Mouse (Mus musculus): ENCODE measurements at regions not wholly inside any gene's neighbourhood (a gene's known extent, or its start where the extent isn't known, plus 50 kb on each side); places are given as distances from the start of the nearest gene placed in this dataset.

DNA sequence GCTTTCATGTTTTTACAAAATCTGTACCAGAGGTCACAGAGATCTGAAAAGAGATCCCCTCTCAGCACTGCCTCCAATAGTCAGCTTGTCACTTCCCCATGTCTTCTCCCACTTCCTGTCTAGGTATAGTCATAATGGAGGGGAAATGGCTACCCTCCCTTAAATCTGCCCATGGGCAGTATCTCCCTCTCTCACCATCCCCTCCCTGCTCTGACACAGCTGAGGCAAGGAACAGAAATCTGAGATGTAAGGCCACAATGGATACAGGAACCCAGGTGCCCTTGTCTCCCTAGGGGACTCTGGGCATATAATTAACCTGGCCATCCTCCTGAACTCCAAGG, 66.7 kb upstream of the Insig1 start:
- no peaks in the 10 kb centered on the region for H3K36me3 ChIP-seq (ENCODE audit: control insufficient read depth in 1 of 2, insufficient read depth in 2 of 2, low read length in 2 of 2)
- H3K27me3 ChIP-seq (ENCODE audit: control insufficient read depth in 1 of 2, insufficient read depth in 2 of 2, low read length in 2 of 2) = no peaks in the 10 kb centered on the region
- no peaks in the 10 kb centered on the region for H3K79me2 ChIP-seq (ENCODE audit: control insufficient read depth, insufficient read depth, low read length, poor library complexity)
- no peaks in the 10 kb centered on the region for H3K4me1 ChIP-seq (ENCODE audit: control insufficient read depth in 1 of 2, insufficient read depth in 2 of 2, low read length in 2 of 2)
- H3K9me3 ChIP-seq (replicated peaks; ENCODE audit: insufficient read depth, low read length) = no peaks in the 10 kb centered on the region
- H3K27ac ChIP-seq (ENCODE audit: control insufficient read depth, low read depth, low read length) = no peak overlapping the region
- TF ChIP-seq KAT2A (conservative IDR thresholded peaks at IDR 0.05; ENCODE audit: low read depth, low read length) (no peak), GATA1 (IDR thresholded peaks at IDR 0.05; ENCODE audit: low read depth, low read length) (no peak), NELFE (IDR thresholded peaks at IDR 0.05; ENCODE audit: low read depth, low read length) (no peak), CTCF (IDR thresholded peaks at IDR 0.05 in 2 of 3, conservative IDR thresholded peaks at IDR 0.05 in 1 of 3; ENCODE audit: control insufficient read depth in 1 of 3, insufficient read depth in 1 of 3, low read depth in 2 of 3, low read length in 3 of 3, poor library complexity in 1 of 3, severe bottlenecking in 1 of 3) (no peak), MAFK (IDR thresholded peaks at IDR 0.05; ENCODE audit: borderline replicate concordance, low read depth, low read length) (no peak), GABPA (IDR thresholded peaks at IDR 0.05; ENCODE audit: low read depth, low read length) (no peak), JUND (IDR thresholded peaks at IDR 0.05; ENCODE audit: low read depth, low read length) (no peak), RCOR1 (IDR thresholded peaks at IDR 0.05; ENCODE audit: low read depth, low read length) (no peak), SMC3 (IDR thresholded peaks at IDR 0.05; ENCODE audit: low read depth, low read length) (no peak), ZMIZ1 (IDR thresholded peaks at IDR 0.05; ENCODE audit: low read depth, low read length) (no peak), POLR2A (IDR thresholded peaks at IDR 0.05; ENCODE audit: control insufficient read depth in 1 of 2, insufficient read depth in 1 of 2, low read depth in 1 of 2, low read length in 2 of 2, poor library complexity in 1 of 2) (no peak), MYB (IDR thresholded peaks at IDR 0.05; ENCODE audit: low read depth, low read length) (no peak), ZNF384 (IDR thresholded peaks at IDR 0.05; ENCODE audit: low read depth, low read length) (no peak)
- DNase-seq (ENCODE audit: low read depth, low spot score) = no peak
- no peak overlapping the region for H3K9ac ChIP-seq (ENCODE audit: control insufficient read depth, low read depth, low read length, poor library complexity, severe bottlenecking)
- H3K4me3 ChIP-seq (ENCODE audit: control insufficient read depth in 1 of 2, insufficient read depth in 1 of 2, low read depth in 2 of 2, low read length in 2 of 2) = no peak overlapping the region

DNA sequence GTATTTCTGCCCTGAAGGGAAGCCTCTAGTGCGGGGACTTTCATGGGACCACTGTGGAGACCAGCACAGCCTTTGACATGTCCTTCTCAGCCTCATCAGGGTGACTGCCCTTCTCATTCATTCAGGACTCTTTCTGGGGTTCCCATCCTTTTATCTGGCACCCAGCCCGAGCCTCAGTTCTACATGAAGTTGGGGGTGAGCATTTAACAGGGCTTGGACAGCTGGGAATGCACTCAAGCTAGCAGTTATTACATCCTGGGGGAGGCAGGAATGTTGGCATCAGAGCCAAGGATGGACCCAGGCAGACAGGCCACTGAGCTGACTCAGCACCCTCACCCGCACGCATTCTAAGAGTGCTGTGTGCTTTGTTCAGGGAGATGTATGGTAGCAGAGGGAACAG, 61.8 kb upstream of the Insig1 start:
- no peaks in the 10 kb centered on the region for H3K4me1 ChIP-seq (ENCODE audit: control insufficient read depth in 1 of 2, insufficient read depth in 2 of 2, low read length in 2 of 2)

More for the DNA sequence above, 61.8 kb upstream of the Insig1 start:
- H3K79me2 ChIP-seq (ENCODE audit: control insufficient read depth, insufficient read depth, low read length, poor library complexity) = no peaks in the 10 kb centered on the region
- H3K4me3 ChIP-seq (ENCODE audit: control insufficient read depth in 1 of 2, insufficient read depth in 1 of 2, low read depth in 2 of 2, low read length in 2 of 2) = no peak overlapping the region
- H3K9ac ChIP-seq (ENCODE audit: control insufficient read depth, low read depth, low read length, poor library complexity, severe bottlenecking) = no peak overlapping the region
- no peak overlapping the region for H3K27ac ChIP-seq (ENCODE audit: control insufficient read depth, low read depth, low read length)
- TF ChIP-seq HCFC1 (IDR thresholded peaks at IDR 0.05; ENCODE audit: low read depth, low read length) = no peak
- TF ChIP-seq CHD1 (IDR thresholded peaks at IDR 0.05; ENCODE audit: low read depth, low read length) = no peak
- no peak for TF ChIP-seq MYC (IDR thresholded peaks at IDR 0.05; ENCODE audit: low read depth, low read length)
- no peak for TF ChIP-seq CHD2 (IDR thresholded peaks at IDR 0.05; ENCODE audit: low read length)
- TF ChIP-seq TBP (IDR thresholded peaks at IDR 0.05; ENCODE audit: low read depth, low read length) = no peak
- no peak for TF ChIP-seq ZC3H11A (IDR thresholded peaks at IDR 0.05; ENCODE audit: low read depth, low read length)
- TF ChIP-seq ELF1 (IDR thresholded peaks at IDR 0.05; ENCODE audit: low read depth, low read length) = no peak
- no peak for TF ChIP-seq MXI1 (IDR thresholded peaks at IDR 0.05; ENCODE audit: low read depth, low read length)
- TF ChIP-seq BHLHE40 (IDR thresholded peaks at IDR 0.05; ENCODE audit: borderline replicate concordance, low read depth, low read length) = no peak
- TF ChIP-seq TCF12 (IDR thresholded peaks at IDR 0.05; ENCODE audit: low read depth, low read length) = no peak
- TF ChIP-seq NELFE (IDR thresholded peaks at IDR 0.05; ENCODE audit: low read depth, low read length) = no peak
- TF ChIP-seq NRF1 (IDR thresholded peaks at IDR 0.05; ENCODE audit: insufficient read depth, low read depth, low read length, poor library complexity, severe bottlenecking) = no peak
- no peak for TF ChIP-seq POLR2AphosphoS2 (IDR thresholded peaks at IDR 0.05; ENCODE audit: low read length)
- no peak for TF ChIP-seq GABPA (IDR thresholded peaks at IDR 0.05; ENCODE audit: low read depth, low read length)
- TF ChIP-seq KAT2A (conservative IDR thresholded peaks at IDR 0.05; ENCODE audit: low read depth, low read length) = no peak
- no peaks in the 10 kb centered on the region for H3K36me3 ChIP-seq (ENCODE audit: control insufficient read depth in 1 of 2, insufficient read depth in 2 of 2, low read length in 2 of 2)
- no peaks in the 10 kb centered on the region for H3K27me3 ChIP-seq (ENCODE audit: control insufficient read depth in 1 of 2, insufficient read depth in 2 of 2, low read length in 2 of 2)
- no peak for DNase-seq (ENCODE audit: low read depth, low spot score)
- H3K9me3 ChIP-seq (replicated peaks; ENCODE audit: insufficient read depth, low read length) = no peaks in the 10 kb centered on the region

Data from MEL (cell line).